Mouse (Mus musculus) hindbrain, embryonic 14.5 days (tissue): ENCODE results near the gene Fgfr2. TPM values are rescaled to one million over a fixed set of nuclear protein-coding genes. Genes with fewer than 3 reads are reported as not detected.

Experiments
- ATAC-seq: fragments of 200-750 bp; cut with Nextera tagmentation; 2 replicates; pipeline ENCODE4 v1.8.0; 2017; ENCODE audit warnings: moderate number of reproducible peaks, mild to moderate bottlenecking, moderate TSS enrichment, moderate library complexity; ENCODE audit not compliant: low FRiP score
- DNase-seq: peaks from one replicate; pipeline ENCODE4 v3.0.0-alpha.2; 2015; ENCODE audit warnings: low spot score
- H3K27ac ChIP-seq: fragments of 300-500 bp; sonication (generic); 2 replicates; pipeline ENCODE4 v1.5.1; 2014; ENCODE audit warnings: mild to moderate bottlenecking, moderate library complexity
- H3K27me3 ChIP-seq: fragments of 300-500 bp; sonication (generic); 2 replicates; pipeline ENCODE4 v1.6.1; 2014; ENCODE audit warnings: mild to moderate bottlenecking, low read length, mixed read lengths; ENCODE audit not compliant: control insufficient read depth, insufficient read depth
- H3K36me3 ChIP-seq: fragments of 300-500 bp; sonication (generic); replicated peaks from 2 replicates; pipeline ENCODE4 v1.6.1; 2014; ENCODE audit not compliant: control insufficient read depth, insufficient read depth
- H3K4me1 ChIP-seq: fragments of 300-500 bp; sonication (generic); replicated peaks from 2 replicates; pipeline ENCODE4 v1.6.1; 2014; ENCODE audit warnings: antibody characterized with exemption, low read length, mixed read lengths; ENCODE audit not compliant: control insufficient read depth, insufficient read depth
- H3K4me2 ChIP-seq: fragments of 300-500 bp; sonication (generic); replicated peaks from 2 replicates; pipeline ENCODE4 v1.6.1; 2014; ENCODE audit warnings: mild to moderate bottlenecking, moderate library complexity
- H3K4me3 ChIP-seq: fragments of 300-500 bp; sonication (generic); replicated peaks from 2 replicates; pipeline ENCODE4 v1.5.1; 2014; ENCODE audit warnings: mild to moderate bottlenecking, low read length
- H3K9ac ChIP-seq: fragments of 300-500 bp; sonication (generic); 2 replicates; pipeline ENCODE4 v1.6.1; 2014
- H3K9me3 ChIP-seq: fragments of 300-500 bp; sonication (generic); 2 replicates; pipeline ENCODE4 v1.6.1; 2016; ENCODE audit warnings: low read length; ENCODE audit not compliant: control insufficient read depth
- WGBS: fragments of 180-500 bp; shearing (Covaris S2); extraction: QIAGEN DNeasy Blood & Tissue Kit; methylation state at CpG from one replicate; pipeline ENCODE4 v1.1.7; 2014; 5-methylcytosine and 5-hydroxymethylcytosine counted together
- polyA plus RNA-seq: library from polyadenylated mRNA; unstranded; fragments of >200 nt; fragmentation: Nextera tagmentation; extraction: Ambion mirVana; gene quantifications from 2 replicates; pipeline ENCODE4 v1.2.1, GENCODE M21; 2014

Fgfr2 gene
- polyA plus RNA-seq, 1 experiment from 2014 or later, result 43.5 TPM

- ATAC-seq (no peak), DNase-seq (no peak)
- Histone ChIP-seq H3K4me1 (peaks cover 27% of the 10 kb centered on the region), H3K4me3 (no peak overlapping the region), H3K36me3 (no peaks in the 10 kb centered on the region), H3K27ac (no peak overlapping the region), H3K4me2 (no peak overlapping the region), H3K9me3 (no peaks in the 10 kb centered on the region), H3K27me3 (no peaks in the 10 kb centered on the region), H3K9ac (no peak overlapping the region)
- WGBS, result 77% methylated on average over 7 of the region's 7 CpGs
These were observed 337.1 kb downstream of the Fgfr2 start for GRCm38 (mm10) chr7:132786011-132786410.

GRCm38 (mm10) chr7:132784101-132784500, 339.0 kb downstream of the Fgfr2 start:
- no peak for DNase-seq
- no peaks in the 10 kb centered on the region for H3K27me3 ChIP-seq
- no peak for ATAC-seq
- no peaks in the 10 kb centered on the region for H3K9me3 ChIP-seq
- H3K27ac ChIP-seq, result no peak overlapping the region
- no peak overlapping the region for H3K4me3 ChIP-seq
- H3K36me3 ChIP-seq, result no peaks in the 10 kb centered on the region
- H3K4me2 ChIP-seq, result no peak overlapping the region
- H3K9ac ChIP-seq, result no peak overlapping the region
- H3K4me1 ChIP-seq, result peaks cover 39% of the 10 kb centered on the region
- WGBS, result 83% methylated on average over 5 of the region's 5 CpGs

GRCm38 (mm10) chr7:132781850-132782249, 341.3 kb downstream of the Fgfr2 start:
- H3K9ac ChIP-seq, result 0 out of 2 replicates have a peak overlapping the region, but pooled peaks have one; percentile 17
- H3K4me2 ChIP-seq, result no peak overlapping the region
- H3K4me1 ChIP-seq, result peaks cover 39% of the 10 kb centered on the region
- 61% methylated on average over 6 of the region's 6 CpGs for WGBS
- no peak overlapping the region for H3K4me3 ChIP-seq
- ATAC-seq, result no peak; the same call in 1 of the 2 replicates
- peaks cover 18% of the 10 kb centered on the region; the same call in 1 of the 2 replicates for H3K36me3 ChIP-seq
- H3K27ac ChIP-seq, result peak overlapping the region; percentile 59
- H3K9me3 ChIP-seq, result no peaks in the 10 kb centered on the region
- DNase-seq, result no peak
- no peaks in the 10 kb centered on the region for H3K27me3 ChIP-seq

GRCm38 (mm10) chr7:132781130-132781814, 341.9 kb downstream of the Fgfr2 start:
- Histone ChIP-seq H3K9ac (peak overlapping the region; percentile 17; the same call in 1 of the 2 replicates), H3K4me1 (peaks cover 35% of the 10 kb centered on the region), H3K4me3 (no peak overlapping the region), H3K36me3 (peaks cover 18% of the 10 kb centered on the region; the same call in 1 of the 2 replicates), H3K9me3 (no peaks in the 10 kb centered on the region), H3K27ac (peak overlapping the region; percentile 59), H3K27me3 (no peaks in the 10 kb centered on the region), H3K4me2 (no peak overlapping the region)
- ATAC-seq, result peak; percentile 75
- WGBS, result 14% methylated on average over 7 of the region's 7 CpGs
- no peak for DNase-seq

GRCm38 (mm10) chr7:132780611-132781010, 342.5 kb downstream of the Fgfr2 start:
- no peaks in the 10 kb centered on the region for H3K9me3 ChIP-seq
- no peaks in the 10 kb centered on the region for H3K27me3 ChIP-seq
- peaks cover 21% of the 10 kb centered on the region; the same call in 1 of the 2 replicates for H3K36me3 ChIP-seq
- DNase-seq (no peak), ATAC-seq (peak; percentile 44; the same call in 1 of the 2 replicates)
- H3K4me1 ChIP-seq, result peaks cover 28% of the 10 kb centered on the region
- WGBS, result 35% methylated on average over 4 of the region's 4 CpGs
- H3K27ac ChIP-seq, result peak overlapping the region; percentile 59
- no peak overlapping the region for H3K4me2 ChIP-seq
- no peak overlapping the region for H3K4me3 ChIP-seq
- H3K9ac ChIP-seq, result no peak overlapping the region

GRCm38 (mm10) chr7:132778630-132779029, 344.5 kb downstream of the Fgfr2 start:
- Histone ChIP-seq H3K27me3 (no peaks in the 10 kb centered on the region), H3K4me3 (no peak overlapping the region), H3K36me3 (peaks cover 26% of the 10 kb centered on the region; the same call in 1 of the 2 replicates), H3K27ac (no peak overlapping the region), H3K9me3 (no peaks in the 10 kb centered on the region), H3K4me1 (peaks cover 24% of the 10 kb centered on the region), H3K4me2 (no peak overlapping the region), H3K9ac (no peak overlapping the region)
- WGBS, result 92% methylated on average over 13 of the region's 13 CpGs
- DNase-seq (no peak), ATAC-seq (no peak)

- Histone ChIP-seq H3K4me2 (no peak overlapping the region), H3K27me3 (no peaks in the 10 kb centered on the region), H3K9ac (no peak overlapping the region), H3K9me3 (no peaks in the 10 kb centered on the region), H3K4me1 (peaks cover 24% of the 10 kb centered on the region), H3K36me3 (peaks cover 26% of the 10 kb centered on the region; the same call in 1 of the 2 replicates), H3K27ac (no peak overlapping the region), H3K4me3 (no peak overlapping the region)
- ATAC-seq (no peak), DNase-seq (no peak)
- WGBS, result 87% methylated on average over 1 of the region's 1 CpGs
These were observed 345.3 kb downstream of the Fgfr2 start for GRCm38 (mm10) chr7:132777728-132778453.

- Histone ChIP-seq H3K9ac (no peak overlapping the region), H3K27ac (no peak overlapping the region), H3K9me3 (no peaks in the 10 kb centered on the region), H3K36me3 (peaks cover 26% of the 10 kb centered on the region; the same call in 1 of the 2 replicates), H3K4me2 (no peak overlapping the region), H3K27me3 (no peaks in the 10 kb centered on the region), H3K4me3 (no peak overlapping the region), H3K4me1 (peaks cover 21% of the 10 kb centered on the region)
- ATAC-seq (no peak), DNase-seq (no peak)
- 88% methylated on average over 7 of the region's 7 CpGs for WGBS
These were observed 346.0 kb downstream of the Fgfr2 start for GRCm38 (mm10) chr7:132777117-132777516.

GRCm38 (mm10) chr7:132776338-132777111, 346.6 kb downstream of the Fgfr2 start:
- no peak for DNase-seq

More at GRCm38 (mm10) chr7:132776338-132777111, 346.6 kb downstream of the Fgfr2 start:
- H3K4me3 ChIP-seq, result no peak overlapping the region
- no peaks in the 10 kb centered on the region for H3K27me3 ChIP-seq
- WGBS, result 85% methylated on average over 7 of the region's 7 CpGs
- H3K27ac ChIP-seq, result no peak overlapping the region
- H3K36me3 ChIP-seq, result peaks cover 26% of the 10 kb centered on the region; the same call in 1 of the 2 replicates
- no peak overlapping the region for H3K4me2 ChIP-seq
- no peaks in the 10 kb centered on the region for H3K9me3 ChIP-seq
- H3K9ac ChIP-seq, result no peak overlapping the region
- no peak for ATAC-seq
- peaks cover 17% of the 10 kb centered on the region for H3K4me1 ChIP-seq
